Mouse (Mus musculus) T-cell, adult 2 months (primary cell): ENCODE data around the gene Micu2.
A peak's percentile ranks its signal among the peaks of the same experiment; 100 is the strongest.
"Not testable (repeated sequence)": the region's sequence is repeated elsewhere in the genome, so short reads cannot be mapped to it uniquely, and the experiment has no call there.

Experiments
- DNase-seq: peaks from one replicate; pipeline ENCODE4 v3.0.0; 2022; ENCODE audit warnings: low spot score

The Micu2 gene

DNA sequence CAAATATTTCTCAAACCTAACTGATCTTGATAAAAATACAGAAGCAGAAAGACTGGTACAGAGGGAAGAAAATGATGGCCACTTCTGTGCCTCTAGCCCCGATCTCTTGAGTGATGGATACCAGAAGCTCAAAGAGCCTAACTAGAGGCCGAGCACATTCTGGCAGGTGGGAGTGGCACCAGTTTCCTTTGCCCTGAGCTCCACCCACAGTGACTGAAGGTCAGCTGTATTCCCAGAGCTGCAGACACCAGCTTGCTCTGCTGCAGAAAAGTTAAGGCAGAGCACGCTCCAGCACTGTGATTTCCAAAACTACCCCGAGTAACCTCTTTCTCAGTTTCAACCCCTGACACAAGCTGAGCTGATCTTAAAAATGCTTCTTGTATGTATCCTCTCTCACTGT lies 37.2 kb downstream of the Micu2 start:
- no peak for DNase-seq

DNA sequence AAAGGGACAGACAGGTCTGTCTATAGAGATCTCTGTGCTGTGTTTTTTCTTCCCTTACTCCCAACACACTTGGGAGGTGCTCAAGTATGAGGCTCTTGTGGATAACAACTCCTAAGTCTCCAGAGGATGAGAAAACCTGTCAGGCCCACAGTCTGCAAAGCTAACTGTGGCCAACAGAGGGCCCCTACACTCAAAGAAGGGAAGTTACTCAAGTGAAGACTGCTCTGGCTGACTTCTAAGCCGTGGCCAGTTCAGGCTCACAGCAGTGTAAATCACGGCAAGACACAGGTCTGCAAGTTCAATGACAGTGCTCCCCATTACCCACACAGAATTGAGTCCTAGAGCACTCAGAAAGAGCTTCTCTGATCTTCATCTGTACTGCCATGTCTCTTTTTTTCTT lies 48.0 kb downstream of the Micu2 start:
- no peak for DNase-seq

DNA sequence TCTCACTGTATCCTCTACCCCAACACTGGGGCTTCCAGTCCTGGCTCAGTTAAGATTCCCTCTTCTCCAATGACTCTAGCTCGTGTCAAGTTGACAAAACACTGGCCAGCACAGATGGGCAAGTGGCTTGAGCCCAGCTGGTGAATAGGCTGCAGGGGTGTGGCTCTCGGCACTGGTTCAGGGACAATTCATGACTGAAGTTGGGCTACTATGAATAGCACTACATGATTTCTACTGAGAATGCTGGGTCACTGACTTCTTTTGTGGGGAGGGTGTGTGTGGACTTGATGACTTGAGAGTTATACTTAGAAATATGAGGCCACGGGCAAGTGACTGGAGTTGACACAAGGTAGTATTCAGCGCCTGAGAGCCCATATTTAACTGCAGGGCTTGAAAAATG lies 53.2 kb downstream of the Micu2 start:
- no peak for DNase-seq

DNA sequence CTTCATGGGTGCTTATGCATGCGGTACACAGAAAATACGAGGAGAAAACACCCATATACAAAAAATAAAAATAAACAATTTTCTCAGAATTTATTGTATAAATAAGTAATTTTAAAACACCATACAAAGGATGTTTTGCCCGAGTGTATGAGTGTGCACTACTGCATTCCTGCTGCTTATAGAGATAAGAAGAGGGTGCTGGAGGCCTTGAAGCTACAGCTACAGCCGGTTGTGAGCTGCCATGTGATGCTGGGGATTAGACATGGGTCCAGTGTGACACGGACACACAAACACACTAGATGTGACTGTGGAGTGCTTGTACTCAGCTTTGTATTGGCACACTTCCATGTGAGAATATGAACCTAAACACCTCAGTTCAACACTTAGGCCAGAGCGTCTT lies 61.8 kb downstream of the Micu2 start:
- no peak for DNase-seq

GRCm38 (mm10) chr14:57934666-57935065 lies 64.4 kb downstream of the Micu2 start:
- no peak for DNase-seq

GRCm38 (mm10) chr14:57933608-57934007 lies 65.5 kb downstream of the Micu2 start:
- DNase-seq: no peak

DNA sequence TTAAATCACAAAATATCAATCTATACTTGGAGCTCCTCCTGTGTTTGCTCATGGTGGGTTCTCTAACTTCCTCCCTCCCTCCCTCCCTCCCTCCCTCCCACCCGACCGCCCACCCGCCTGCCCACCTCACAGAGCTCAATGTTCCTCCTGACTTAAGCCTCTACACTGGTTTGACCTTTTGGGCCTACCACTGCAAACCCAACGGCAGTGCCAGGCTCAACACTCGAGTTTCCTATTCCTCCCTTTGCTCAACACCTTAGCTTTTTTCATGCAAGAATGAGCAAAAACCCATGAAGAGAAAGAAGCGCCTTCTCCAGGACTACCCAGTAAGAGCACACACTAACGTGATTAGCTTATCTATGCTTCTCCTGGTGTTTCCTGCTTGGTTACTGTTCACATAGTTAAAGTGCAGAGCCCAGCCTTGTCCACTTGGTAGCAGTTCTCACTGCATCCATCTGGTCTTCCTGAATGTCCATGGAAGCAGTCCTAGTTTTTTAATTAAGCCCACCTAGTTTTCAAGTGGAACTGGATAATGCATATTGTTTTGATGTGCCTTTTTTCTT lies 66.1 kb downstream of the Micu2 start:
- DNase-seq: no peak

GRCm38 (mm10) chr14:57921428-57922131 lies 77.5 kb downstream of the Micu2 start:
- no peak for DNase-seq

DNA sequence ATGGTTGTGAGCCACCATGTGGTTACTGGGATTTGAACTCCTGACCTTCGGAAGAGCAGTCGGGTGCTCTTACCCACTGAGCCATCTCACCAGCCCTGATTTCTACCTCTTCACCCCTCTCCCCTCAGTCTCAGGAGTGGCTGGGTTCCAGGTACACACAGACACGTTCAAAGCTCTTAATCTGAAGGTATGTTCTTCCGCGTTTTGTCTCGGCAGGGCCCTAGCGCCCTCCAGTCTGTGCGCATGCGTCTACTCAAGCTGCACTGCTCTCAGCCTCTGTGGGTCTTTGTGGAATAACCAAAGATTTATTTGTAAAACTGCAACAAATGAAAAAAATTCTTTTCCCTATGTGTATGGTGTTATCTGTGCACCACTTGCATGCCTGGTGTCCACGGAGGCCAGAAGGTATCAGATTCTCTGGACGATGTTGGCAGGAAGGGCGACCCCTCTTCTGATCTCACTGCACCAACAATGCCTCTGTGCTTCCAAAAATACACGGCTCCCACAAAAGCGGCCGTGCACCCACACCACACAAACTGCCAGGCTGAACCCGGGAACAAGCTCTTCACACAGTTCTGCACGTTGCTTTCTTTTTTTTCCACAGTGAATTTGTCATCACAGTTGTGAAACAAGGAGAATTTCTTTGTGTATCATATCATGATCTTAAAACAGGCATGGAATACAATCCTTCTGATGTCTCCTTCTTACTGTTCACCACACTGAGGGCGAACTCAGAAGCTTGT lies 78.3 kb downstream of the Micu2 start:
- DNase-seq: no peak

GRCm38 (mm10) chr14:57919148-57919875 lies 79.8 kb downstream of the Micu2 start:
- DNase-seq: no peak

- no peak for DNase-seq
Measured at GRCm38 (mm10) chr14:57915341-57915740, 83.7 kb downstream of the Micu2 start.

- not testable (repeated sequence) for DNase-seq
Measured at GRCm38 (mm10) chr14:57912211-57913007, 86.7 kb downstream of the Micu2 start.

GRCm38 (mm10) chr14:57911787-57912186 lies 87.3 kb downstream of the Micu2 start:
- not testable (repeated sequence) for DNase-seq

- DNase-seq: no peak
Measured at GRCm38 (mm10) chr14:57911316-57911715, 87.7 kb downstream of the Micu2 start.

DNA sequence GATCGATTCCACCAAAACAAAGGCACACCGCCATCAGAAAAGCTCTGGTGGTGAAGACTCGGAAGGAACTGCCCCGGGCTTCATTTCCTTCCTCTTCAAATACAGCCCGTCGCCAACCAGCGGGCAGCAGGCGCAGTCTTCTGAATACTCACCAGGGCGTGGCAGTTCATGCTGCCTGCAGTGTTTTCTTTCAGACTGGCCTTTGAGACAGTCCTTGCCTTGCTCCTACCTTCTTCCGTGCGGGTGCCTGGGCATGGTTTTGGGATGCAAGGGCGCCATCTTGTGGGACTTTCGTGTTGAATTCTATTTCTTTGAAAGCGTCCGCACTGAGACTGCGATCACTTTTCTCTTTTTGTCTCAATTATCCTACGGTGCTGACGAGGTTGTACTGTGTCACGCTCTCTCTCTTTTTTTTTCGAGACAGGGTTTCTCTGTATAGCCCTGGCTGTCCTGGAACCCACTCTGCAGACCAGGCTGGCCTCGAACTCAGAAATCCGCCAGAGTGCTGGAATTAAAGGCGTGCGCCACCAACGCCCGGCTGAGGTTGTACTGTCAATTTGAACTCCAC lies 88.5 kb downstream of the Micu2 start:
- DNase-seq: peak; percentile 86

- no peak for DNase-seq
Measured at GRCm38 (mm10) chr14:57909297-57909696, 89.8 kb downstream of the Micu2 start.

DNA sequence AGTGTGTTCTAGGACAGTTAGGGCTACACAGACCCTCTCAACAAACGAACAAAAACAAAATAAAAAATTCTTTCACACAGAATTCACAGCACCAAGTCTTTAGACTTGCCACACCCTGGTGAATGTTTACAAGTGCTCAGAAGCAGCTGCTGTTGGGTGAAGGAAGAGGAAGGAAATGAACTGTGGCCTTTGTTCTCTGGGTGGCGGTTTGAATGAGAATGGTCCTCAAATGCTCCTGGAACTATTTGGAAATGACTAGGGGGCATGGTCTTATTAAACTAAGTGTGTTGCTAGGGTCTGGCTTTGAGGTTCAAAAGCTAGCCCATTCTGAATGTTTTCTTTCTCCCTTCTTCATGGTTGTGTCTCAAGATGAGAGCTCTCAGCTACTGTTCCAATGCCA lies 90.6 kb downstream of the Micu2 start:
- peak; percentile 53 for DNase-seq

DNA sequence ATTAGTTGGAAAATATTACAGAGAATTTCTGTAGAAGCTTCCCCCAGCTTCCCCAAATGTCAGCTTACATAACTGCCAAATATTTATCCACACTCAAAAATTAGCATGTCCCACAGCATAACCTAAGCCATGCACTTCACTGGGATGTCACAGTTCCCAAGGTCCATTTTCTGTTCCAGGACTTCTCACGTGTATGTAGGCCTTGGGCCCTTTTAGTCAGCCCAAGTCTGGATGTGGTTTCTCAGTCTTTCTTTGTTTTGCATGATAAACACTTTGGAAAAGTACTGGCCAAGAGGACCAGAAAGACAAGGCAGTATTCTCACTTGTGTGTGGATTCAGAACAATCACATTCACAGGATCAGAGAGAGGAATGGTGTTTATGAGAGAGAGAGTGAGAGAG lies 97.1 kb downstream of the Micu2 start:
- no peak for DNase-seq

DNA sequence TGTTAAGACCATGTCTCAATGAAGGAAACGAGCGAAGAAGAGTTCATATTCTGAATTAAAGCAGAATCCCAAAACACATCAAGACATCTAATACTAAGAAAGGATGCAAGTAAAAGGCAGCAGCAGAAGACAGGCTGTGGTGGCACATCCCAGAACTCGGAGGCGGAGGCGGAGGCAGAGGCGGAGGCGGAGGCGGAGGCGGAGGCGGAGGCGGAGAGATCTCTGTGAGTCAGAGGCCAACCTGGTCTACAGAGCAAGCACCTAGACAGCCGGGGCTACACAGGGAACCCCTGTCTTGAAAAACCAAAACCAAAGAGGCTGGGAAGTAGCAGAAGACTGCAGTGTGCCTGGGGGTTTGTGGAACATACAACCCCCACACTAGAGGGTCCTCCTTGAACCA lies 102.2 kb downstream of the Micu2 start:
- peak; percentile 32 for DNase-seq

DNA sequence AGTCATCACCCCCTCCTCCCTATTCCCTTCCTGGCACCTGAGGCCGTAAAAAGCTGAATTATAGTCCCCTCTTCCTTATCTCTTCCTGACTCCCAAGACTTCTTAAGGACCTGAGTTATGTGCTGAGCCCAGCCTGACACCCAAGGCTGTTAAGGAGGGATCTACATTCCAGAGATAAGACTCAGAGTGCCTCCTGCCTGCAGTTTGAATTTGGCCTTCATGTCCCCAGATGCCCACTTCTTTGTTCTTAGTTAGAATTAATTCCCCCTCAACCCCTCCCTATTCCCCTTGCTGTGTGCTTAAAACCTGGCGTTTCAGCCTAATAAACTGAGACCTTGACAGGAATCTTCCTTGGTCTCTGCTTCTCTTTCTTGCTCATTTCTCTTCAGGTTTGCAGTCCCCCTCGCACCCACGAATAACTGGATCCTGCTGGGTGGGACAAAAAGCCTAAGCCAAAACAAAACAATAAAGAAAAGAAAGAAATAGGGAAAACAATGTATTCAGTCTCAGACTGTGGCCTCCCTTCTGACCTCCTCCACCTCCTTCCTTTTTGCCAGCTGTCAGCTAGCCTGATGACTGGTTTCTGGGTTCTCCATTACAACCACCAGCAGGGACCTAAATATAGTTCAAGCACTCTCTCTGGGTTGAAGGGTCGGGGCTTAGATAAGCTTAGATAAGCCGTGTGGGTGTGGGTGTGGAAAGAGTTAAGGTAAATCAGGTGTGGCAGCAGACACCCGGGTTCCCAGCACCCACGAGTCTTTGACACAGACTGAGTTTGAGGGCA lies 102.8 kb downstream of the Micu2 start:
- not testable (repeated sequence) for DNase-seq

GRCm38 (mm10) chr14:57894346-57894745 lies 104.7 kb downstream of the Micu2 start:
- DNase-seq: no peak
